Mouse (Mus musculus): ENCODE data around the gene Gm9603. TPM values are rescaled to one million over a fixed set of nuclear protein-coding genes. Genes with fewer than 3 reads are reported as not detected.
"Not testable (repeated sequence)": the region's sequence is repeated elsewhere in the genome, so short reads cannot be mapped to it uniquely, and the experiment has no call there.

Gene Gm9603
- not detected in 2 replicates for polyA plus RNA-seq (2014; fragmentation: Nextera tagmentation; extraction: Ambion mirVana)

GRCm38 (mm10) chr14:5687357-5687756 lies at the start of gene Gm9603:
TSS of gene Gm9603 (minus strand) at chr14:5687457.
- H3K4me2 ChIP-seq (ENCODE audit: low read length); H3K9ac ChIP-seq (ENCODE audit: low read length); H3K27me3 ChIP-seq (replicated peaks; ENCODE audit: control insufficient read depth, insufficient read depth, low read length); H3K27ac ChIP-seq (ENCODE audit: low read depth); H3K36me3 ChIP-seq (ENCODE audit: control insufficient read depth, insufficient read depth, low read length); ATAC-seq (replicated peaks; ENCODE audit: low FRiP score, low TSS enrichment, low read depth); H3K4me1 ChIP-seq (replicated peaks; ENCODE audit: control insufficient read depth, insufficient read depth, low read length); DNase-seq (ENCODE audit: low spot score); H3K9me3 ChIP-seq (ENCODE audit: control insufficient read depth, low read length); H3K4me3 ChIP-seq (ENCODE audit: low read depth, low read length): not testable (repeated sequence)
- no CpG with 5 or more reads among the region's 2 CpGs for WGBS

- not testable (repeated sequence) for H3K36me3 ChIP-seq (ENCODE audit: control insufficient read depth, insufficient read depth, low read length); H3K4me1 ChIP-seq (replicated peaks; ENCODE audit: control insufficient read depth, insufficient read depth, low read length); H3K27ac ChIP-seq (ENCODE audit: low read depth); H3K9me3 ChIP-seq (ENCODE audit: control insufficient read depth, low read length); H3K4me3 ChIP-seq (ENCODE audit: low read depth, low read length); H3K4me2 ChIP-seq (ENCODE audit: low read length); H3K27me3 ChIP-seq (replicated peaks; ENCODE audit: control insufficient read depth, insufficient read depth, low read length); H3K9ac ChIP-seq (ENCODE audit: low read length); DNase-seq (ENCODE audit: low spot score); ATAC-seq (replicated peaks; ENCODE audit: low FRiP score, low TSS enrichment, low read depth)
- no CpG with 5 or more reads among the region's 1 CpGs for WGBS
These were observed 54.3 kb downstream of the Gm9603 start, which contains the start of gene Gm8265 for GRCm38 (mm10) chr14:5632928-5633327. TSS of gene Gm8265 (minus strand) at chr14:5633028.

Other genes with a start within 250 kb of the Gm9603 start
- gene Gm3194, start 232.0 kb downstream of the Gm9603 start, polyA plus RNA-seq (2014; fragmentation: Nextera tagmentation; extraction: Ambion mirVana) = 0.54 and 1.1 TPM in 2 replicates
- gene Gm8246, start 209.6 kb downstream of the Gm9603 start, polyA plus RNA-seq (2014; fragmentation: Nextera tagmentation; extraction: Ambion mirVana) = not detected in 2 replicates
- not detected in 2 replicates for gene Gm3187, start 203.2 kb downstream of the Gm9603 start, polyA plus RNA-seq (2014; fragmentation: Nextera tagmentation; extraction: Ambion mirVana)
- 0.81 and 1.9 TPM in 2 replicates for gene Gm3488, start 185.8 kb downstream of the Gm9603 start, polyA plus RNA-seq (2014; fragmentation: Nextera tagmentation; extraction: Ambion mirVana)
- not detected in 2 replicates for gene Gm3532, start 149.0 kb downstream of the Gm9603 start, polyA plus RNA-seq (2014; fragmentation: Nextera tagmentation; extraction: Ambion mirVana)
- gene Gm8265, start 54.4 kb downstream of the Gm9603 start, polyA plus RNA-seq (2014; fragmentation: Nextera tagmentation; extraction: Ambion mirVana) = not detected in 2 replicates
- not detected in 2 replicates for gene Gm3373, start 54.1 kb upstream of the Gm9603 start, polyA plus RNA-seq (2014; fragmentation: Nextera tagmentation; extraction: Ambion mirVana)
- 0.89 and 1.4 TPM in 2 replicates for gene Gm3383, start 120.5 kb upstream of the Gm9603 start, polyA plus RNA-seq (2014; fragmentation: Nextera tagmentation; extraction: Ambion mirVana)
- not detected in 2 replicates for gene Gm3424, start 142.9 kb upstream of the Gm9603 start, polyA plus RNA-seq (2014; fragmentation: Nextera tagmentation; extraction: Ambion mirVana)
- not detected in 2 replicates for gene Gm8237, start 192.9 kb upstream of the Gm9603 start, polyA plus RNA-seq (2014; fragmentation: Nextera tagmentation; extraction: Ambion mirVana)

All from intestine, embryonic 14.5 days (tissue).